Mouse (Mus musculus) liver, embryonic 14.5 days (tissue): ENCODE measurements around the gene Pbx1. TPM values are rescaled to one million over a fixed set of nuclear protein-coding genes. Genes with fewer than 3 reads are reported as not detected.

ENCODE experiments used
- ATAC-seq: fragments of 200-750 bp; cut with Nextera tagmentation; 2 replicates; pipeline ENCODE4 v1.8.0; 2017; ENCODE audit warnings: moderate number of reproducible peaks, mild to moderate bottlenecking, moderate library complexity; ENCODE audit not compliant: insufficient read depth
- DNase-seq, 3 experiments: peaks; one replicate each; pipeline ENCODE4 v3.0.0-alpha.2; 2012 to 2013; ENCODE audit warnings: low read depth in 3 of 3, low spot score in 3 of 3
- H3K27ac ChIP-seq: fragments of 300-500 bp; sonication (generic); 2 replicates; pipeline ENCODE4 v1.5.1; 2014; ENCODE audit warnings: moderate library complexity, mild to moderate bottlenecking, control low read depth, inconsistent platforms
- H3K27me3 ChIP-seq: fragments of 300-500 bp; sonication (generic); 2 replicates; pipeline ENCODE4 v1.6.1; 2014; ENCODE audit warnings: mild to moderate bottlenecking, low read length, moderate library complexity; ENCODE audit not compliant: control insufficient read depth, insufficient read depth
- H3K36me3 ChIP-seq: fragments of 300-500 bp; sonication (generic); replicated peaks from 2 replicates; pipeline ENCODE4 v1.6.1; 2014; ENCODE audit warnings: low read depth; ENCODE audit not compliant: control insufficient read depth, insufficient read depth
- H3K4me1 ChIP-seq, 2 experiments: fragments of 200-500 bp in 1 of 2; fragments of 300-500 bp in 1 of 2; sonication (generic) in 1 of 2; replicated peaks; 2 replicates each; pipeline ENCODE4 v1.6.1; 2012 to 2014; ENCODE audit warnings: antibody characterized with exemption in 1 of 2, inconsistent platforms in 1 of 2, low read length in 1 of 2; ENCODE audit not compliant: control insufficient read depth in 2 of 2, insufficient read depth in 2 of 2
- H3K4me2 ChIP-seq: fragments of 300-500 bp; sonication (generic); 2 replicates; pipeline ENCODE4 v1.6.1; 2014; ENCODE audit warnings: low read depth, mild to moderate bottlenecking, control low read depth, moderate library complexity
- H3K4me3 ChIP-seq, 2 experiments: fragments of 200-500 bp in 1 of 2; fragments of 300-500 bp in 1 of 2; sonication (generic) in 1 of 2; 2 replicates each; pipeline ENCODE4 v1.5.1; 2012 to 2014; ENCODE audit warnings: low read depth in 2 of 2, low read length in 2 of 2, mild to moderate bottlenecking in 2 of 2, control low read depth in 1 of 2, inconsistent platforms in 1 of 2, moderate library complexity in 1 of 2; ENCODE audit not compliant: insufficient read depth in 1 of 2
- H3K9ac ChIP-seq: fragments of 300-500 bp; sonication (generic); replicated peaks from 2 replicates; pipeline ENCODE4 v1.6.1; 2014; ENCODE audit warnings: mild to moderate bottlenecking, control low read depth, moderate library complexity
- H3K9me3 ChIP-seq: fragments of 300-500 bp; sonication (generic); 2 replicates; pipeline ENCODE4 v1.6.1; 2016; ENCODE audit warnings: low read length, mixed read lengths; ENCODE audit not compliant: control insufficient read depth
- CTCF ChIP-seq: IDR thresholded peaks from 2 replicates; pipeline ENCODE4 v1.5.1; 2016; ENCODE audit warnings: antibody characterized with exemption, low read depth, control low read depth
- EP300 ChIP-seq: IDR thresholded peaks from 2 replicates; pipeline ENCODE4 v1.6.1; 2016; ENCODE audit warnings: antibody characterized with exemption, low read depth
- WGBS: fragments of 180-500 bp; shearing (Covaris S2); extraction: QIAGEN DNeasy Blood & Tissue Kit; methylation state at CpG from one replicate; pipeline ENCODE4 v1.1.7; 2014; ENCODE audit not compliant: insufficient replicate concordance; 5-methylcytosine and 5-hydroxymethylcytosine counted together
- polyA plus RNA-seq, 2 experiments: library from polyadenylated mRNA; depleted of rRNA in 1 of 2; stranded (reverse) in 1 of 2; unstranded in 1 of 2; fragments of >200 nt; fragmentation: Nextera tagmentation in 1 of 2; extraction: Ambion mirVana in 1 of 2; gene quantifications; 2 replicates each; pipeline versions ENCODE4 v1.2.1 to v1.2.3; 2012 to 2014

Pbx1 gene
- polyA plus RNA-seq, 2 experiments, result 1.7 to 2.7 TPM

- no peaks in the 10 kb centered on the region for H3K27me3 ChIP-seq
- peaks cover under 1 to 4% of the 10 kb centered on the region in 2 experiments; a peak in 1 of 4 replicates for H3K4me1 ChIP-seq
- no peaks in the 10 kb centered on the region for H3K9me3 ChIP-seq
- no peak overlapping the region for H3K4me3 ChIP-seq
- DNase-seq (no peak), ATAC-seq (no peak)
- H3K4me2 ChIP-seq, result no peak overlapping the region
- no peak overlapping the region for H3K27ac ChIP-seq
- H3K36me3 ChIP-seq, result no peaks in the 10 kb centered on the region
- no peak for TF ChIP-seq CTCF
- no peak for TF ChIP-seq EP300
- 59% methylated on average over 6 of the region's 6 CpGs for WGBS
- H3K9ac ChIP-seq, result no peak overlapping the region
Observed at GRCm38 (mm10) chr1:168215468-168215867, 216.6 kb downstream of the Pbx1 start.

- ATAC-seq (peak; percentile 49; the same call in 1 of the 2 replicates), DNase-seq (peak; percentile 15 to 30 (median 30))
- Histone ChIP-seq H3K4me1 (peaks cover 2 to 5% of the 10 kb centered on the region in 2 experiments; a peak in 1 of 4 replicates), H3K4me3 (no peak overlapping the region), H3K9me3 (no peaks in the 10 kb centered on the region), H3K4me2 (no peak overlapping the region), H3K9ac (no peak overlapping the region), H3K36me3 (no peaks in the 10 kb centered on the region), H3K27me3 (no peaks in the 10 kb centered on the region), H3K27ac (no peak overlapping the region)
- WGBS, result 21% methylated on average over 5 of the region's 5 CpGs
- TF ChIP-seq CTCF (peak; percentile 96), EP300 (no peak)
Observed at GRCm38 (mm10) chr1:168214040-168214443, 218.0 kb downstream of the Pbx1 start.

GRCm38 (mm10) chr1:168213595-168213994, 218.5 kb downstream of the Pbx1 start:
- Histone ChIP-seq H3K27me3 (no peaks in the 10 kb centered on the region), H3K4me1 (peaks cover 2 to 5% of the 10 kb centered on the region in 2 experiments; a peak in 1 of 4 replicates), H3K9me3 (no peaks in the 10 kb centered on the region), H3K27ac (no peak overlapping the region), H3K4me3 (no peak overlapping the region), H3K4me2 (no peak overlapping the region), H3K9ac (no peak overlapping the region), H3K36me3 (no peaks in the 10 kb centered on the region)
- 47% methylated on average over 3 of the region's 3 CpGs for WGBS
- DNase-seq (no peak), ATAC-seq (no peak)
- TF ChIP-seq EP300 (no peak), CTCF (no peak)

GRCm38 (mm10) chr1:168210401-168210800, 221.7 kb downstream of the Pbx1 start:
- 56% methylated on average over 5 of the region's 5 CpGs for WGBS
- Histone ChIP-seq H3K9ac (no peak overlapping the region), H3K27ac (no peak overlapping the region), H3K4me1 (peaks cover 2 to 5% of the 10 kb centered on the region in 2 experiments; a peak in 1 of 4 replicates), H3K9me3 (no peaks in the 10 kb centered on the region), H3K36me3 (no peaks in the 10 kb centered on the region), H3K4me3 (no peak overlapping the region), H3K27me3 (no peaks in the 10 kb centered on the region), H3K4me2 (no peak overlapping the region)
- TF ChIP-seq CTCF, result no peak
- no peak for TF ChIP-seq EP300
- peak in 2 of 3 experiments; percentile 3 to 16 for DNase-seq
- no peak for ATAC-seq

GRCm38 (mm10) chr1:168200570-168201156, 231.4 kb downstream of the Pbx1 start:
- H3K9me3 ChIP-seq, result no peaks in the 10 kb centered on the region
- no peak overlapping the region for H3K4me3 ChIP-seq
- no peaks in the 10 kb centered on the region for H3K36me3 ChIP-seq
- no peak overlapping the region for H3K4me2 ChIP-seq
- no peaks in the 10 kb centered on the region for H3K4me1 ChIP-seq
- no peak overlapping the region for H3K9ac ChIP-seq
- H3K27ac ChIP-seq, result no peak overlapping the region
- DNase-seq (no peak), ATAC-seq (no peak)
- WGBS, result 83% methylated on average over 13 of the region's 13 CpGs
- no peaks in the 10 kb centered on the region for H3K27me3 ChIP-seq
- TF ChIP-seq EP300 (no peak), CTCF (no peak)
